Mouse (Mus musculus): ENCODE measurements around the gene Ifngr2. TPM values are rescaled to one million over a fixed set of nuclear protein-coding genes. Genes with fewer than 3 reads are reported as not detected.

Gene Ifngr2
- total RNA-seq, 1 experiment from 2014 or later, result 72.7 TPM

DNA sequence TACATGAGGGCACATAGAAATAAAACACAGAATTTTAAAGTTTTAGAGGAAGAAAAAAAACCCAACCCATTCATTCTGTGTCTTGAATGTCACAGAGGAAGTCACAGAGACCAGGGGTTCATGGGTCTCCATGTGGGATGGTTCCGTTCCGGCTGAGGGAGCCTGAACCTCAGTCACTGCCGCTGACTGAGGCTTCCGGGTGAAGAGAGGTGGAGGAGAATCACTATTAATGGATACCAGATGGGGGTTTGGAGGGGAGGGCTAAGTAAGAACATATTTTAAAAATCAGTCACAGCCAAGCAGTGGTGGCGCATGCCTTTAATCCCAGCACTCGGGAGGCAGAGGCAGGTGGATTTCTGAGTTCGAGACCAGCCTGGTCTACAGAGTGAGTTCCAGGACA lies 10.3 kb downstream of the Ifngr2 start:
- ATAC-seq (ENCODE audit: extremely low read depth, insufficient number of reproducible peaks, low FRiP score, poor library complexity, severe bottlenecking), result no peak

DNA sequence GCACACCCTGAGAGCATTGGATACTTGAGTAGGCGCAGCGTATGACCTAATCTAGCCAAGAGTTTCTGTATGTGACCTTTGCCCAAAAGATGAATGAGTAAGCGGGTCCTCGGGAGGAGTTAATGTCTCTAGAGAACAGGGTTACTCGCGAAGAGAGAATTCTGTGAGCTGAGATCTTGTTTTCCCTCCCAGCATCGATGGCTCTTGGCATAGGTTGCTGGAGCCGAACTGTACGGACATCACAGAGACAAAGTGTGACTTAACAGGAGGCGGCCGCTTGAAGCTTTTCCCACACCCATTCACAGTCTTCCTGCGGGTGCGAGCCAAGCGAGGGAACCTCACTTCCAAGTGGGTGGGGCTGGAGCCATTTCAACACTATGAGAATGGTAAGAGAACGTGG lies 10.8 kb downstream of the Ifngr2 start:
- ATAC-seq (ENCODE audit: extremely low read depth, insufficient number of reproducible peaks, low FRiP score, poor library complexity, severe bottlenecking), result no peak

DNA sequence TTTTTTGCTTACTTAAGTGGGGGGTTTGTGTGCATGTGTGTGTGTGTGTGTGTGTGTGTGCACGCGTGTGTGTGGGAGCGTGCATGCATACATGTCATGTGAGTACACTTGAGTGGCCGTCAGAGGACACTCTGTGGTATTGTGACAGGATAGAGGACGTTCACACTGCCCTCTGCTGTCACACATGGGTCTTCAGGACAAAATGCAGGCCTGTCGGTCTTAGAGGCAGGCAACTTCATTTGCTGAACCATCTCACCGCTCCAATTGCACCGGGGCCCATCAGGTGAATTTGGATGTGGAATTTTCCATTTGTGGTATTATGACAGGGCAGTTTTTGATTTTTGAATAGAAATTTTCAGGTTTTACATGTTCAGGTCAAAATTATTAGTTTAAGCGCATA lies 14.2 kb downstream of the Ifngr2 start:
- peak; percentile 52; the same call in 1 of the 2 replicates for ATAC-seq (ENCODE audit: extremely low read depth, insufficient number of reproducible peaks, low FRiP score, poor library complexity, severe bottlenecking)

DNA sequence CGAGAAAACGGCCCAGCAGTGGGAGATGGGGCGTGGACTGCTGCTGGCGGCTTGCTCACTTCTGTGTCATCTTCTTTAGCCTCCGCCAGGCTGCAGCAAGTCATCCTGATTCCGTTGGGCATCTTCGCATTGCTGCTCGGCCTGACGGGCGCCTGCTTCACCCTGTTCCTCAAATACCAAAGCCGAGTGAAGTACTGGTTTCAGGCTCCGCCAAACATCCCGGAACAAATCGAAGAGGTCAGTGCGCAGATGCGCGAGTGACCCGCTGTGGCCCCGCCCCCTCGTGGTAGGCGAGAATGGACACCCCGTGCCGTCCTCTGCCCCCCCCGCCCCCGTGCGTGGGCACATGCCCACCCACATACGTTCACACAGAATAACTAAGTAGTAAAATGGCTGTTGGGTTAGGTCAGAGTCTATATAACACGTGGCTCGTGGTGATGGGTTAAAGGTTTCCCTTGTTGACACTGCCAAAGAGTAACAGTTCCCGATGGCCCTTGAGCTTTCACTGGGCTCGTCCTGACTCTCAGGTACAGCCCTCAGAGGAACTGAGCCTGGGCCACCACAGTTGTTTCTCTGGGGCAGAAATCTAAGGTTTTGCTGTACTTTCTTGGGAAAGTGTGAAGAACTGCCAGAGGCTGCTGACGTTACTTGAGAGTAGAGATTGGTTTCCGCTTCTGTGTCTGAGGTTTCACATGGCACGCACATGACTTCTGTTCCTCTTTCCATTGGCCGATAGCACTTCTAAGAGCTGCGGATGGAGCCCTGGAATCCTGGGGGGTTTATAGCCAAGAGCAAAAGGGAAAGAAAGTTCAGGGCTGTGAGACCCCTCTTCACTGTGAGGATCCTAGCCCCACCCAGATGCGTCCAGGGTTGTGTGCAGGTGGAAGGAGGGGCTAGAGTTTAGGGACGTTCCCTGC lies 14.9 kb downstream of the Ifngr2 start:
- no peak for ATAC-seq (ENCODE audit: extremely low read depth, insufficient number of reproducible peaks, low FRiP score, poor library complexity, severe bottlenecking)

DNA sequence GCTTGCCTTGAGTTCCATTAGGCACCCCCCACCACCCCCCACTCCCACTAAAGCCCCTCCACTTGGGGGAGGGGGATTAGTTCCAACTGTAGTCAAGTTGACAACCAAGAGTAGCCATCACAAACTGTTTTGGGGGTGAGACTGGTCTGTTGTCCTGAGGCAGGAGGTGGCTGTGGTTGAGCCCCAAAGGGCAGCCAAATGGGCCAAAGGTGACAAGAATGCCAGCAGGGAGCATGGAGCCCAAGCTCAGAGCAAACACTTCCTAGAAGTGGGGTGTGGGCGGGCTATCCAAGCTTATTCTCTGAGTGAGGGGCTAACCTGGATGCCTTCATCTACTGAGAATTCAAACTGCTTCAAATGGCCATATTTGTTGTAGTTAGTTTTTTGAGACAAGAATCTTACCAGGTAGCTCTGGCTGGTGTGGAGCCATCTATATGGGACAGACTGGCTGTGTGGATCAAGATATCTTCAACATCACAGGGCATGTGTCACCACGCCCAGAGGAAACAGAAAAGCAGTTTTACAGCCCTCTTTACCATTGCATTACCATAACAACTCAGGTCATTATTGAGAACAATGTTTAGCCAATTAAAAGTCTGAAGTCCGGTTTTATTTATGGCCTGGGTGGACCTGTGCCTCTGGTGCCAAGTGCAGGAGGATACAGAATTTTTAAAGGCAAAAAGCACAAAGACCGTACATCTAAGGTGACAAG lies 17.9 kb downstream of the Ifngr2 start:
- ATAC-seq (ENCODE audit: extremely low read depth, insufficient number of reproducible peaks, low FRiP score, poor library complexity, severe bottlenecking), result no peak

DNA sequence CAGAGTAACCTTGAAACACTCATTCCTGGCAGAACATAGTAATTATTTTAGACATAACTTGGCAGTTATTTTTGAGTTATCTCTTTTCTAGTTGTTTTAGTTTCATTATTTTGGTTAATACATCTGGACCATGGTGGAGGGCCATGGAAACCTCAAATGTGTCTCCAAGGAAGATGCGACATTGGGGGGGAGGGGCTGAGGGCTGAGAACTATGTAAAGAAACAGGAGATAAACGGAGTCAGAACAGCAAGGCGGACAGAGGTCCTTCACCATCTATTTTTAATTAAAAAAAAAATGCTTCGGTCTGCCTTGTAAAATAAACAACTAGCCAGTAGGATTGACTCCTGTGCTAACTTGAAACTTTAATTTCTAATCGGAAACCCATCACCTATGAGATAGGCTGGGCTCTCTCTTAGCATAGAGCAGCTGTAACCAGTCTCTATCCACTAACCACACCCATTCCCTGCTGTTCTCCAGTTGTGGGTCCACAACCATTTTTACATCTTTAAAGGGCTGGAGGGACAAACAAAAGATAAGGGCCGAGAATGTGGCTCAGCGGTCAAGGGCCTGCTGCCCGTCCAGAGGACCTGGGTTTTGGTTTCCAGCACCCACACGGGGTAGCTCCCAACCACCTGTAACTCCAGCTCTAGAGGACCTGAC lies 18.6 kb downstream of the Ifngr2 start:
- ATAC-seq (ENCODE audit: extremely low read depth, insufficient number of reproducible peaks, low FRiP score, poor library complexity, severe bottlenecking), result no peak

DNA sequence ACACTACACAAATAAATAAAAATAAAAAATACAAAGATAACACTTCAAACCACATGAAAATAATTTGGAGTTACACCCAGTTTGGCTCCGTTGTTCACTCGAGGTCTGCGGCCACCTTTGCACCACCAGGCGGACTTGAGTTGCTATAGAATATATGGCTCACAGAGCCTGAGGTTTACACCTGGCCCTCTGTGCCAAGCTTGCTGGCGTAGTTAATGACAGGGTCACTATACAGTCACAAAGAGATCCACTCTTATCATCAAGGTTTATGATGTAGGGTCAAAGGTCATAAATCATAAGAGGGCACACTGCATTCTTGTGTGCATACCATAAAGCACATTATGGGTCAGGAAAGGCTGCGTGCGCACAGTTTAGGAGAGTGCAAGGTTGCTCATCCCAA lies 19.1 kb downstream of the Ifngr2 start:
- ATAC-seq (ENCODE audit: extremely low read depth, insufficient number of reproducible peaks, low FRiP score, poor library complexity, severe bottlenecking), result no peak

DNA sequence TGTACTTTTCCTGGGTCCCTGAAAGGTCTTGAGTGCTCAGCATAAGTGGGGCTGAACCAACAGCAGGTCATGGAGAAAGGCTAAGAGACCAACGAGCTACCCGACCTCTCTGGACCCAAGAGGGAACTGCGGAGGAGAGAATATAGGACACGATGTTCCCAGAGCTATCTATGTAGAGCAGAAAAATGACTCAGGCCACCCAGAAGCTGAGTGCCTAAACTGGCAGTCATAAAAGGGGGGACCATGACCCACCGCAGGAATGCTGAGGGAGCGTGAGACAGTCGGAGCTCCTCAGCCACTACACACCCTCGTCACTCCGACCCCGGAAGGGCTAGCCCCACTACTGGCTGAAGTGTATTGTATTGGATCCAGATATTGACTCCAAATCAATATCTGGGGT lies 22.1 kb downstream of the Ifngr2 start:
- no peak for ATAC-seq (ENCODE audit: extremely low read depth, insufficient number of reproducible peaks, low FRiP score, poor library complexity, severe bottlenecking)

DNA sequence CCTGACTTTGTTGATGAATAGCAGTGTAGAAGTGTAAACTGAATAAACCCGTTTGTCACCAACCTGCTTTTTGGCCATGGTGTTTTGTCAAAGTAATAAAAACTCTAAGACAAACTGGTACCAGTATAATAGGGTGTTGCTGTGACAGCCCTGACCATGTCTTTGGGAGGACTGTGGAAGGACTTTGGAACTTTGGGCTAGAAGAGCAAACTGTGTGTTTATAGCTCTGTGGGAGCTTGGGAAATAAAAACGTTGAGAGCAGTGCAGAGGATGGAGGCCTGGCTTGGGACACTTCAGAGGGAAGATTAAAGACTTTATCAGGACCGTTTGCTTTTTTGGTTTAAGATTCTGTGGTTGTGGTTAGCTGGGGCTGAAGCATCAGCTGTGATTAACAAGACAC lies 24.2 kb downstream of the Ifngr2 start:
- no peak for ATAC-seq (ENCODE audit: extremely low read depth, insufficient number of reproducible peaks, low FRiP score, poor library complexity, severe bottlenecking)

DNA sequence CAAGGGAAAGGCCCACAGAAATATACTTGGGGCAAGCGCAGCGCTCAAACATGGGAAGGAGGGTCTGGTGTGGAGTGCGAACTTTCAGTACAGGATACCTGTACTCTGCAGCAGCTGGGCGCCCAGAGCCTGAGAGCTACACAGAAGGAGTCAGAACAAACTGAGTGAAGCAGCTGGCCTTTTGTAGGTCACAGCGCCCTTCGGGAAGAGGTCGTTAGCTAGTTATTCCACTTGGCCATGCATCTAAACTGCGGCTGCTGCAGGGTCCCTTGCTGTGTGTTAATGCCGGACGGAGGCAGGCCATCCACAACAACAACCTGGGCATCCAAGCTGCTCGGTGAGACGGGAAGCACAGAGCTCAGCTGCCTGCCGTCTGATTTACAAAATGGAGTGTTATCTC lies 28.3 kb downstream of the Ifngr2 start:
- ATAC-seq (ENCODE audit: extremely low read depth, insufficient number of reproducible peaks, low FRiP score, poor library complexity, severe bottlenecking), result no peak

DNA sequence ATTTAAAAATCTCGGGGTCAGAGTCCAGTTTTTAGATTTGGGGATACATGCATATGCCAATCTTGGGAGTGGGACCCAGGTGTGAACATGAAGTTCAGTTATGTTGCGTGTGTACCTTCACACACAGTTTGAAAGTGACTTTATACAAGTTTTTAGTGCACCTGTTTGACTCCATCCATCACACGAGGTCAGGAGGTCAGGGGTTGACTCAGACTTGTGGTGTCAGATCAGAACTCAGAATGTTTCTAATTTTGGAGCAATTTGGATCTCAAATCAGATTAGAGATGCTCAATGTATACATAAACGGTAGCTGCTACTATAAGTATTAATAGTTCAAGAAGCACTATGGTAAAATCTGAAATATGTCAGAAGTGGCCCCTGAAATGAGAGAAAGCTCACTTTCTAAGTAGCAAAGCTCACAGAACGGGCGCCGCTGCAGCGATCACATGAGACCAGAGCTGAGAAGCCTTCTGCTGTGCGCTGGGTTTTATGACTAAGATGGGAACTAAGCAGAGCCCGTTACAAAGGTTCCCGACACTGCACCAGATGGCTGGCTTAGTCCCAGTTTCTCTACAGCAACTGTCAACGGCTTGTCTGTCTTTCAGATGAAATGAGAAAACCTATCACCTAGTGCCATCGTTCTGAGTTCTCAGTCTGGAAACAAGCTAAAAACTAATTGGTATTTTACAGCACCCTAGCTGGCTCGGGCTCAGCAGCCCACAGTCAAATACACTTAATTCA lies 32.3 kb downstream of the Ifngr2 start:
- no peak for ATAC-seq (ENCODE audit: extremely low read depth, insufficient number of reproducible peaks, low FRiP score, poor library complexity, severe bottlenecking)

DNA sequence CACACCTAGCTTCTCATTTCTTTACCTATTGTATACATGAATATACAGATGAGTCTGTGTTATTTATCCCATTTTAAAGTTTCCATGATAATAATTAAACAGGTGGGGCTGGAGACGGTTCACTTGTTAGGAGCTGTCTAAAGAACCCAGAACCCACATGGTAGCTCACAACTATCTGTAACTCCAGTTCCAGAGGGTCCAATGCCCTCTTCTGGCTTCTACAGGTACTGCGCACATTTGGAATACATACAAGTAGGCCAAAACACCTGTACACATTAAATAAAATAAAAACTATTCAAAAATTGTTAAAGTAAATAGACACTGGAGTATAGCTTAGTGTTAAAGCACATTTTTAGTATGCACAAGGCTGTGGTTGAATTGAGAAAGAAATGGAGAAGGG lies 35.4 kb downstream of the Ifngr2 start:
- ATAC-seq (ENCODE audit: extremely low read depth, insufficient number of reproducible peaks, low FRiP score, poor library complexity, severe bottlenecking), result 0 out of 2 replicates have a peak, but pooled peaks have one; percentile 30

DNA sequence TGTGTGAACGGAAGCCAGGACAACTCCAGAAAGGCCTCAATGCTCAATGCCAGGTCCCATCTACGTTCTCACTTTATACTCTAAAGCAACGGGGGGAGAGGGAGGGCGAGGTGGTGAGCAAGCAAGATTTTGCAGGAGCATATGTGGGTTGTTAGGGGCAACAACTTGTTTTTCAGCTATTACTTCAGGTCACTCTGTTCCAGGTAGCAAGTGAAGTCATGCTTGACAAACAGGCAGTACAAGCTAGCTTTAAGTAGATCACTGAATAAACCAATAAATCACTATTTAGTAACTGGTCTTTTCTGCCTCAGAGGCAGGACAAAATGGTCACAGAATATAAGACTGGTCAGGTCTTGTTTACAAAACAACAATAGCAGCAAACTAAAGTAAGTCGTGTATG lies 38.7 kb downstream of the Ifngr2 start:
- no peak for ATAC-seq (ENCODE audit: extremely low read depth, insufficient number of reproducible peaks, low FRiP score, poor library complexity, severe bottlenecking)

DNA sequence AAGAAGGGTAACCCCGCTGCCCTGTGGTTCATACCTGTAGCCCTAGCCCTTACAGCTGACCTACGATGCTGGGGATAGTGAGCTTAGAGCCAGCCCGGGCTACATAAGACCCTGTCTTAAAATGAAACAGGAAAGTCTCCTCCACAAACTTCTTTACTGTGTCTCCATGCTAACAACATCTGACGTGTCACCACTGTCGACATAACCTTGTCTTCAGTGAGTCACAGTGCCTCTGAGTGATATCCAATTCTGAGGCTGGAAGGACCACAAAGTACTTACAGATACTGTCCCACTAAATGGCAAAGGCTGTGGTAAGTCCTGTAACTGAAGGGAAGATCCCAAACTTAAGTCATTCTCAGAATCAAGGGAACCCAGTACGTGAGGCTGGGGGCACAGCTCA lies 39.4 kb downstream of the Ifngr2 start:
- no peak for ATAC-seq (ENCODE audit: extremely low read depth, insufficient number of reproducible peaks, low FRiP score, poor library complexity, severe bottlenecking)

DNA sequence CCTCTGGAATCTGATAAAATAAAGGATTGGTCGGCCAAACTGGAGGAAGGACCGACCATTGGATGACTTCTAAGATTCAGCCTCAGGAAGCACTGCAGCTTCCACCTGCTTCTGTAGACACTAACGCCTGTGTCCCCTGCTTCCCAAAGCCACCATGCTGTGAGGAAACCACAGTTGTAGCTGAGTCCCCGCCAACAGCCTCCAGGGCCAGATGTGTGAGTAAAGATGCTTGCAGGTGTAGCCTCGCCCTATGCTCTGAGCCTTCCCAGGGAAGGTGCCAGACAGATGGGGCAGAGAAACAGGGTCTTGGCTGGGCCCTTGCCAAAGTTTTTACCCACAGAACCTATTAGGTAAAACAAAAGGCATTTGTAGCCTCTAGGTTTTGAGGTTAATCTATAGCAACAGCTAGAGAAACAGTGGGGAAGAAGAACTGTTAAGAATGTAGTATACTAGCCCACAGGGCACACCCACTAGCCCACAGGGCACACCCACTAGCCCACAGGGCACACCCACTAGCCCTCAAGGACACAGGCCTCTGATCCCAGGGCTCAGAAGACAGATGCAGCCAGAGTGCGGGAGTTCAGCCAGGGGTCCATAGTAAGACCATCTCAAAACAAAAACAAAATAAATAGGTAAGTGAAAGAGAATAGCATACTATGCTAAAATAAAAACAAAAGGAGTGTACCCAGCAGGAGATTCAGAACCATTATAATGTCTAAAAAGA lies 41.0 kb downstream of the Ifngr2 start:
- ATAC-seq (ENCODE audit: extremely low read depth, insufficient number of reproducible peaks, low FRiP score, poor library complexity, severe bottlenecking), result no peak

DNA sequence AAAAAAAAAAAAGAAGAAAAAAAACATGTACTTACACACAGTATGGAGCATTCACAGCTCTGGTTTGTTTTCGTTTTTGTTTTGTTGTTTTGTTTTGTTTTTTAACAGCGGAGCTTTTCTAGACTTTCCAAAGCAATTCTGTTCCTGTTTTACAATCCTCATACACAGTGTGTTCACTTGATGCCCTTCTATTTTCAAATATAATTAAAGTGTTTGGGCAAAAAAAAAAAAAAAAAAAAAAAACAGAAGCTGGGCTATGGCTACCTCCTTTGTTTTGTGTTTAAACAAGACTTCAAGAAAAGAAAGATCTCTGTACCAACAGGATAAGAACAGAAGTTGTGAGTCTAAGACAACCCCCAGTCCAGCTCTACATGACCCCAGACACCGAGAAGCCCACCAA lies 41.8 kb downstream of the Ifngr2 start:
- no peak for ATAC-seq (ENCODE audit: extremely low read depth, insufficient number of reproducible peaks, low FRiP score, poor library complexity, severe bottlenecking)

DNA sequence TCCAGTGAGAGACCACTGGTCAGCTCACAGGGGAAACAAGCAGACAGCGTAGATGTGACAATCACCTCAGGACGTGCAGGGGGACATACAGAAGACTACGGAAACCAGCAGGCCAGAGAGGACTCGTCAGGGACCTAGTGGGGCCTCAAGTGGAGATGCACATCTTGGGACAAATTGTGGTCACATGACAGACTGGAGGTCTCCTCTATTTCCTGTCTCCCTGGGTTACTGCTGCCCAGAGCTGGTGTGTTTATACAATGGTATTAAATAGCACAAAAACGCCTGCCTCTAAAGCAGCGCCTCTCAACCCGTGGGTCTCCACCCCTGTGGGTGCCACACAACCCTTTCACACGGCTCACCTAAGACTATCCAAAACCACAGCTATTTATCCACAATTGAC lies 45.3 kb downstream of the Ifngr2 start:
- ATAC-seq (ENCODE audit: extremely low read depth, insufficient number of reproducible peaks, low FRiP score, poor library complexity, severe bottlenecking), result no peak

DNA sequence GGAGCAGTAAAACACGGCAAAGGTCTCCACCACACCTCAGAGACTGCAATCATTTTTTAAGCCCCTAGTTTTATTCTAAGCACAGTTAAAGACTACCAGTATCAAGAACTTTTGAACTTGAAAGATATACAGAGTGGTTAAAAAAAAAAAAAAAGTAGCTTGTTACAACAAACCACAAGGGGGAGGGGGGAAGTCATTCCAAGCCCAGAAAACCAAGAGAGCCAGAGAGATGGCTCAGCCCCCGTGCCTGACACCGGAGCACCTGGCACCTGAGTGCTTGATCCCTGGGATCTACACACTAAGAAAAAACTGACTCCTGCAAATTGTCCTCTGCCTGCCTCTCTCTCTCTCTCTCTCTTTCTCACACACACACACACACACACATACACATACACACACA lies 46.4 kb downstream of the Ifngr2 start:
- no peak for ATAC-seq (ENCODE audit: extremely low read depth, insufficient number of reproducible peaks, low FRiP score, poor library complexity, severe bottlenecking)

DNA sequence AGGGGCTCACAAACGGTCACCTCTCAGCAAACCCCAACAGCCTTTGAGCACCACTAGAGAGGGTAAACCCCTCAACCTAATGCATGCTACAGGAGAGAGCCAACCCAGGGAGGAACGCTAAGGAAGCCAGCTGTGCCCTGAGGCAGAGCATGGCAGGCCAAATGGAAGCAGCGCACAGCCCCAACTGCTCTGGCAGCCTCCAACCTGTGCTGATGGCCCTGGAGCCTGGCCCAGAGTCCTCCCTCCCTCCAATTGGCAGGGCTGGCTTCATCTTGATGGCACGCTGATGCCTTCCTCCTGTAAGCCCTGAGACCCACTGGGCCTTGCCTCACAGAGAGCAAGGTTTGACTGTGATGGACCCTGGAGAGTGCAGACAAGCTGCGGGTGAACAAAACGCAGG lies 48.2 kb downstream of the Ifngr2 start:
- no peak for ATAC-seq (ENCODE audit: extremely low read depth, insufficient number of reproducible peaks, low FRiP score, poor library complexity, severe bottlenecking)
